Mouse (Mus musculus) kidney, embryonic 14.5 days (tissue): Measurements from ENCODE around the gene Kcnq1. TPM values are rescaled to one million over a fixed set of nuclear protein-coding genes. Genes with fewer than 3 reads are reported as not detected.

Experiments used
- ATAC-seq: fragments of 200-750 bp; cut with Nextera tagmentation; 2 replicates; pipeline ENCODE4 v1.8.0; 2017; ENCODE audit warnings: moderate number of reproducible peaks, mild to moderate bottlenecking, moderate TSS enrichment, moderate library complexity; ENCODE audit not compliant: low FRiP score, low TSS enrichment
- H3K27ac ChIP-seq: fragments of 300-500 bp; sonication (generic); 2 replicates; pipeline ENCODE4 v1.5.1; 2014; ENCODE audit warnings: low read depth, mild to moderate bottlenecking, low read length, moderate library complexity, mixed read lengths
- H3K27me3 ChIP-seq: fragments of 300-500 bp; sonication (generic); 2 replicates; pipeline ENCODE4 v1.6.1; 2014; ENCODE audit warnings: mild to moderate bottlenecking, low read length; ENCODE audit not compliant: control insufficient read depth, insufficient read depth
- H3K36me3 ChIP-seq: fragments of 300-500 bp; sonication (generic); 2 replicates; pipeline ENCODE4 v1.6.1; 2014; ENCODE audit warnings: low read length, mixed read lengths; ENCODE audit not compliant: control insufficient read depth, insufficient read depth
- H3K4me1 ChIP-seq: fragments of 300-500 bp; sonication (generic); 2 replicates; pipeline ENCODE4 v1.6.1; 2014; ENCODE audit warnings: low read length, mixed read lengths; ENCODE audit not compliant: control insufficient read depth, insufficient read depth
- H3K4me2 ChIP-seq: fragments of 300-500 bp; sonication (generic); replicated peaks from 2 replicates; pipeline ENCODE4 v1.6.1; 2014; ENCODE audit warnings: low read depth, mild to moderate bottlenecking, low read length
- H3K4me3 ChIP-seq: fragments of 300-500 bp; sonication (generic); 2 replicates; pipeline ENCODE4 v1.5.1; 2014; ENCODE audit warnings: mild to moderate bottlenecking, low read length
- H3K9ac ChIP-seq: fragments of 300-500 bp; sonication (generic); 2 replicates; pipeline ENCODE4 v1.6.1; 2014; ENCODE audit warnings: low read depth, mild to moderate bottlenecking, low read length, moderate library complexity
- H3K9me3 ChIP-seq: fragments of 300-500 bp; sonication (generic); 2 replicates; pipeline ENCODE4 v1.6.1; 2016; ENCODE audit warnings: low read length; ENCODE audit not compliant: control insufficient read depth
- WGBS: fragments of 180-500 bp; shearing (Covaris S2); extraction: QIAGEN DNeasy Blood & Tissue Kit; methylation state at CpG from one replicate; pipeline ENCODE4 v1.1.7; 2014; 5-methylcytosine and 5-hydroxymethylcytosine counted together
- polyA plus RNA-seq: library from polyadenylated mRNA; unstranded; fragments of >200 nt; fragmentation: Nextera tagmentation; extraction: Ambion mirVana; gene quantifications from 2 replicates; pipeline ENCODE4 v1.2.1, GENCODE M21; 2014

Gene Kcnq1
- polyA plus RNA-seq, 1 experiment from 2014 or later, result 5.4 TPM

- no peak overlapping the region for H3K4me3 ChIP-seq
- no peak overlapping the region for H3K4me2 ChIP-seq
- peaks cover 19% of the 10 kb centered on the region for H3K4me1 ChIP-seq
- H3K27me3 ChIP-seq, result no peaks in the 10 kb centered on the region
- ATAC-seq, result no peak
- no peak overlapping the region; the same call in 1 of the 2 replicates for H3K9ac ChIP-seq
- H3K36me3 ChIP-seq, result no peaks in the 10 kb centered on the region
- no peaks in the 10 kb centered on the region for H3K9me3 ChIP-seq
- H3K27ac ChIP-seq, result no peak overlapping the region
- 59% methylated on average over 16 of the region's 16 CpGs for WGBS
Observed at GRCm38 (mm10) chr7:143325051-143325450, 218.9 kb downstream of the Kcnq1 start.

GRCm38 (mm10) chr7:143328185-143328915, 222.2 kb downstream of the Kcnq1 start:
- no peaks in the 10 kb centered on the region for H3K27me3 ChIP-seq
- peaks cover 14% of the 10 kb centered on the region for H3K4me1 ChIP-seq
- no peak overlapping the region for H3K4me3 ChIP-seq
- WGBS, result 52% methylated on average over 18 of the region's 18 CpGs
- H3K9me3 ChIP-seq, result no peaks in the 10 kb centered on the region
- no peak overlapping the region for H3K9ac ChIP-seq
- no peak overlapping the region for H3K4me2 ChIP-seq
- H3K36me3 ChIP-seq, result no peaks in the 10 kb centered on the region
- H3K27ac ChIP-seq, result no peak overlapping the region
- ATAC-seq, result no peak

DNA sequence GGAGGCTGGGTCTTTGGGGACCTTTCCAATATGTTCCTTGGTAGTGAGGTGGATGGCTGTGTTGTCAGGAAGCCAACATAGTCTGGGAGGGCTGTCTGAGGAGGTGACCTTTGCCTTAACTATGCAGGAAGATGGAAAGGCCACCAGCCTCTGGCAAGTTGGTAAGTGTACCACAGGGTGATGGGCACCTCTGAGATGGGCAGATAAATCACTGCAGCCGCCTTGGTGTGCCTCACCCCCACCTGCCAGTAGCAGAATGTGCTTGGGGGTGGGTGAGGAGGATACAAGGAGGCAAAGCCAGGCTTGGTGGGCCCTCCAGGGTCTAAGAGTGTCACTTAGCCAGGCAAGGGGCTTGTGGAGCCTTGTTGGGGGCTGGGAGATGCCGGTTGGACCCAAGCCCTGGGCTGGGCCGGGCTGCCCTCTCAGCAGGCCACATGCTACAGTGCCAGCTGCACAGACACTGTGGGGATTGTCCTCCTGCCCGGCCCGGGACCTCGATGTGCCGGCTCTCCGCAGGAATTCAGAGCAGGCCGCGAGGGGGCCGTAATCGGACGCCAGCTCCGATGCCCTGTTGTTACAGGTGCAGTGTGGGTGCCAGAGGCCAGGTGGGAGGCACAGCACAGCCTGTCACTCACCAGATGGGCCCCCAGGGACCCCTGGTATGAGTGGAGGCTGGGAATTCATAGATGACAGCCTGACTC, 223.1 kb downstream of the Kcnq1 start:
- Histone ChIP-seq H3K36me3 (no peaks in the 10 kb centered on the region), H3K27ac (no peak overlapping the region)
- 65% methylated on average over 14 of the region's 14 CpGs for WGBS

DNA sequence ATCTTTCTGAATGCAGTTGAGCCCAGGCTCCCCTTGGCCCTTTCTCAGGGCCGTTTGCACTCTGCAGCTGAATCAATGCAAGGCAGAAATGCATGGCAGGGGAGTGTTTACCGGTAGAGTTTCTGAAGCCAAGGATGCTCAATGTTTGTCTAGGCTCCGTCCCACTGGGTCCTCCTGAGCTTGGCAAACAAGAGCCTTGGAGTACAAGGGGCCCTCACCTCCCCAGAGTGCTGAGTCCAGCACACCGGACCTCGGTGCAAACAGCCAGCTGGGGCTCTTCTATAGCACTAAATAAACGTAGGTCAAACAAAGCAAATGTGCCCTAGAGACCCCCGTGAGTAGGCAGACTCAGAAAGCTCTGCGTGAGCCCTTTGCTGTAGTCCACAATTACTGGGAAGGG, 226.9 kb downstream of the Kcnq1 start:
- Histone ChIP-seq H3K9ac (no peak overlapping the region), H3K4me1 (peaks cover 11% of the 10 kb centered on the region), H3K27me3 (no peaks in the 10 kb centered on the region), H3K9me3 (no peaks in the 10 kb centered on the region), H3K27ac (peak overlapping the region; percentile 68), H3K4me3 (no peak overlapping the region), H3K4me2 (no peak overlapping the region), H3K36me3 (no peaks in the 10 kb centered on the region)
- 29% methylated on average over 8 of the region's 8 CpGs for WGBS
- ATAC-seq, result no peak

More for the DNA sequence above, 223.1 kb downstream of the Kcnq1 start:
- H3K4me2 ChIP-seq, result no peak overlapping the region
- no peaks in the 10 kb centered on the region for H3K9me3 ChIP-seq
- ATAC-seq, result no peak
- no peaks in the 10 kb centered on the region for H3K27me3 ChIP-seq
- no peak overlapping the region for H3K4me3 ChIP-seq
- peaks cover 21% of the 10 kb centered on the region for H3K4me1 ChIP-seq
- no peak overlapping the region for H3K9ac ChIP-seq

- no peak overlapping the region for H3K9ac ChIP-seq
- H3K4me1 ChIP-seq, result peaks cover 11% of the 10 kb centered on the region
- peak; percentile 61 for ATAC-seq
- no peaks in the 10 kb centered on the region for H3K9me3 ChIP-seq
- peak overlapping the region; percentile 68 for H3K27ac ChIP-seq
- no peaks in the 10 kb centered on the region for H3K36me3 ChIP-seq
- no peak overlapping the region for H3K4me3 ChIP-seq
- no peak overlapping the region for H3K4me2 ChIP-seq
- 21% methylated on average over 4 of the region's 4 CpGs for WGBS
- no peaks in the 10 kb centered on the region for H3K27me3 ChIP-seq
Observed at GRCm38 (mm10) chr7:143333604-143334003, 227.4 kb downstream of the Kcnq1 start.

- no peaks in the 10 kb centered on the region for H3K27me3 ChIP-seq
- H3K9ac ChIP-seq, result no peak overlapping the region
- no peak overlapping the region for H3K27ac ChIP-seq
- ATAC-seq, result no peak
- no peaks in the 10 kb centered on the region for H3K36me3 ChIP-seq
- no peak overlapping the region for H3K4me2 ChIP-seq
- 64% methylated on average over 4 of the region's 4 CpGs for WGBS
- no peak overlapping the region for H3K4me3 ChIP-seq
- no peaks in the 10 kb centered on the region for H3K9me3 ChIP-seq
- H3K4me1 ChIP-seq, result peaks cover 24% of the 10 kb centered on the region
Observed at GRCm38 (mm10) chr7:143338690-143339089, 232.5 kb downstream of the Kcnq1 start.

GRCm38 (mm10) chr7:143340601-143341281, 234.6 kb downstream of the Kcnq1 start:
- Histone ChIP-seq H3K4me2 (no peak overlapping the region), H3K4me3 (no peak overlapping the region), H3K27ac (no peak overlapping the region), H3K4me1 (peaks cover 26% of the 10 kb centered on the region), H3K9ac (no peak overlapping the region), H3K9me3 (no peaks in the 10 kb centered on the region), H3K27me3 (no peaks in the 10 kb centered on the region), H3K36me3 (no peaks in the 10 kb centered on the region)
- ATAC-seq, result peak; percentile 70; the same call in 1 of the 2 replicates
- WGBS, result 35% methylated on average over 15 of the region's 15 CpGs

DNA sequence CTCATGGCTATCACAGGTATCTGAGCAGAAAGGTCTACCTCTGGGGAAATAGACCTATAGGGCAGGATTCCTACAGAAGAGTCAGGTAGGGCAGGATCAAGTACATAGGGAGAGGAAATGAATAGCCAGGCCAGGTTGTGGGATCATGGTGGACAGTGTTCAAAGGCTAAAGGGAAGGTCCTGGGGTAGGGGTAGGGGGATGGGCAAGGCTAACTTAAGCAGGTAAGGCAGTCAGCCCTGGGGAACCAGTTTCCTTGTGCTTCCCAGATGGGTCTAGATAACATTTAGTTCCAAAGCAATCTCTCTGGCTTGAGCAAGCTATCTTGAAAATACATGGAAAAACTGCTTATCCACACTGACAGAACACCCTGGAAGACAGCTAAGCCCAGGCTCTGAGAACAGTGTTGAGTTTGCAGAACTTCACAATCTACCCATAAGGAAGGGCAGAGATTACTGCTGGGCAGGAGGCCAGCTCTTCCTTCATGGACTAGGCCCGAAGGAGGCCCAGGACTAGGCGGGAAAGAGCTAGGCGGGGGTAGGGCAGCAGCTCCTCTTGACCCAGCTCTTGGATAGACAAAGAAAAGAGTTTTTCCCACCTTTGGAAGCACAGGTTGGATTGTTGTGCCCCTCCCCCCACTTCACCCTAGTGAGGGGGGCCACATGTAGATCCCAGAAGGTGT, 235.3 kb downstream of the Kcnq1 start:
- no peaks in the 10 kb centered on the region for H3K27me3 ChIP-seq
- H3K9me3 ChIP-seq, result no peaks in the 10 kb centered on the region
- H3K9ac ChIP-seq, result no peak overlapping the region
- ATAC-seq, result no peak
- 77% methylated on average over 3 of the region's 3 CpGs for WGBS
- H3K36me3 ChIP-seq, result no peaks in the 10 kb centered on the region
- H3K4me1 ChIP-seq, result peaks cover 26% of the 10 kb centered on the region
- H3K27ac ChIP-seq, result no peak overlapping the region
- no peak overlapping the region for H3K4me2 ChIP-seq
- no peak overlapping the region for H3K4me3 ChIP-seq
